Mouse (Mus musculus) macrophage (primary cell): ENCODE results near the gene Gm12184. TPM values are rescaled to one million over a fixed set of nuclear protein-coding genes. Genes with fewer than 3 reads are reported as not detected.
"Not testable (repeated sequence)": the region's sequence is repeated elsewhere in the genome, so short reads cannot be mapped to it uniquely, and the experiment has no call there.

ENCODE experiments used
- H3K27ac ChIP-seq: fragments of 350-480 bp; formaldehyde crosslinking; 2 replicates; pipeline ENCODE4 v1.9.0; 2021
- H3K36me3 ChIP-seq: fragments of 350-480 bp; formaldehyde crosslinking; 2 replicates; pipeline ENCODE4 v1.9.0; 2021; ENCODE audit errors: inconsistent target
- H3K4me3 ChIP-seq: fragments of 350-480 bp; formaldehyde crosslinking; 2 replicates; pipeline ENCODE4 v1.9.0; 2021; ENCODE audit errors: inconsistent target
- H3K79me2 ChIP-seq: fragments of 350-480 bp; formaldehyde crosslinking; 2 replicates; pipeline ENCODE4 v1.9.0; 2021; ENCODE audit errors: inconsistent target
- WGBS: methylation state at CpG from one replicate; pipeline ENCODE4 v1.1.7; 2026; ENCODE audit warnings: inconsistent platforms; ENCODE audit not compliant: missing documents; 5-methylcytosine and 5-hydroxymethylcytosine counted together
- polyA plus RNA-seq: library from polyadenylated mRNA; stranded (reverse); fragments of 250-400 nt; gene quantifications from 3 replicates; pipeline ENCODE4 v1.2.4, GENCODE M21; 2018; ENCODE audit warnings: inconsistent platforms

Gene Gm12184
- polyA plus RNA-seq, 1 experiment from 2014 or later = 1.7 TPM

DNA sequence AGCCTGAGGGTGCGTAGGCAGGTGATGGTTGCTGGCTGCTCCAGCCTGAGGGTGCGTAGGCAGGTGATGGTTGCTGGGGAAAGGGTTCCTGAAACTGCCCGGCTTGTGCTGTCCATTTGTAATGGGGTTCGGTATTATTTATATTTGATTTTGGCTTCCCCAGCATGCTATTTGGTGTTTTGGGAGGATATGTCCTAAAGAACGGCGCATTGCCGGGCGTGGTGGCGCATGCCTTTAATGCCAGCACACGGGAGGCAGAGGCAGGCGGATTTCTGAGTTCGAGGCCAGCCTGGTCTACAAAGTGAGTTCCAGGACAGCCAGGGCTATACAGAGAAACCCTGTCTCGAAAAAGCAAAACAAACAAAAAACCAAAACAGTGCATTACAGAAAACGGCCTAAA lies 5.2 kb downstream of the Gm12184 start:
- H3K4me3 ChIP-seq, H3K27ac ChIP-seq, H3K79me2 ChIP-seq, H3K36me3 ChIP-seq: not testable (repeated sequence)
- WGBS = 96% methylated on average over 13 of the region's 14 CpGs

DNA sequence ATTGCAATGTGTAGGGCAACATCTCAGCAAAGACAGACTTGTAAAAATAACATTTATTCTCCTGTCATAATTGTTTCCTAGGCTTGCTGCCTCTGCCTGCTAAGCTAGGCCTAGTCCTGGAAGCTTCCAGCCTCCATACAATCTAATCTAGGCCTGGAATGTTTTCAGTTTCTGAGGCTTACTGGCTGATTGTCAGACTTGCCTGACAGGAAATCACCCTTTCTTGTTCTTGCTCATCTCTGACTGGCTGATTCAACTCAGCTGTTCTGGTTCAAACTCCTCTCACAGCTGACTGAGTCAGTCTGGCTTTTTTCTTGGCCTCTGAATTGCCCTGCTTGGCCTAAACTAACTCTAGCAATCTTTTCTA lies 6.2 kb downstream of the Gm12184 start:
- Histone ChIP-seq H3K79me2 (peaks cover 15% of the 10 kb centered on the region), H3K4me3 (no peak overlapping the region), H3K36me3 (no peaks in the 10 kb centered on the region), H3K27ac (no peak overlapping the region; the same call in 1 of the 2 replicates)

DNA sequence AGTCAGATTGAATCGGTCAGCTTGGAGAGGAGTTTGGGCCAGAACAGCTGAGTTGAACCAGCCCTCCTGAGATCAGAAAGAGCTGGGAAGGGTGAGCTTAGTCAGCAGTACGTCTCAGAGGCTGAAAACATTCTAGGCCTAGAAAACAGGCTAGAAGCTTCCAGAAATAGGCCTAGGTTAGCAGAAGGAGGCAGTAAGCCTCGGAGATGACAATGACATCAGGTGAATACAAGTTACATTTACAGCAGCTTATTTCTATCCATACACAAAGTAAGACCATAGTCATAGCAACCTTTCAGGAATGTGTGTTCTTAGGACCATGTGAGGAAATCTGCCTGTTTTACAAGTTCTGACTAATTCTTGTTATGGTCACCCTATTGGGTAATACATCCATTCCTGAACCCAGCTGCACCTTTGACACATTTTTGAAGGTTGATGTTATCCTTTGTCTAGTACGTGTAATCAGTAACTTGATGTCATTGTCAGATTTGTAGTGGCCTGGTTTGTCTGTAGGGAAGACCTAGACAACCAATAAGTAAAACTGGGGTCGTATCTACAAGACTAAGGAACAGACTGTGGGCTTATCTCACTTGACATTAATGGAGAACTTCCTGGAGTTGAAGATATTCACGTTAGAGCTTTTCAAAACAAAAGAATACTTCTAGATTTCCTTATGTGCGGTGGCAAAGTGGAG lies 6.7 kb downstream of the Gm12184 start:
- no peak overlapping the region; the same call in 1 of the 2 replicates for H3K27ac ChIP-seq
- WGBS = 75% methylated on average over 7 of the region's 7 CpGs
- H3K79me2 ChIP-seq = peaks cover 20% of the 10 kb centered on the region
- H3K4me3 ChIP-seq = no peak overlapping the region
- H3K36me3 ChIP-seq = no peaks in the 10 kb centered on the region

DNA sequence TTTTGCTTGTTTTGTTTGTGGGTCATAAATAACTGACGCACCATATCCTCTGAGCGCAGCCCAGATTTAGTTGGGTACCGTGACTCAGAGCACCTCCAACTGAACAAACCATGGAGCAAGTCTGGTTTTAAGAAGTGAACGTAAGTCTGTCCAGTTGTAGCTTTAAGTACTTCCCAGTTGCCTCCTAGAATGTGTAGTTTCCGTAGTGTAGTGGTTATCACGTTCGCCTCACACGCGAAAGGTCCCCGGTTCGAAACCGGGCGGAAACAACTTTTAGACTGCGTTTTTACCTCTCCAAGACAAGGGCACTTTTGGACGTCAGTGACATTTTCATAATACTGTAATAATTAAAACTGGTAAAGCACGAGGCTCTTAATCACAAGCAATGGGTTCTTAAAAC lies 8.1 kb downstream of the Gm12184 start:
- 0% methylated on average over 16 of the region's 16 CpGs for WGBS
- Histone ChIP-seq H3K4me3 (peak overlapping the region; percentile 67), H3K79me2 (peaks cover 26% of the 10 kb centered on the region), H3K36me3 (no peaks in the 10 kb centered on the region), H3K27ac (peak overlapping the region; percentile 86)

- WGBS = 0% methylated on average over 9 of the region's 9 CpGs
- Histone ChIP-seq H3K79me2 (peaks cover 26% of the 10 kb centered on the region), H3K4me3 (peak overlapping the region; percentile 67), H3K27ac (peak overlapping the region; percentile 86), H3K36me3 (no peaks in the 10 kb centered on the region)
These were observed 8.7 kb downstream of the Gm12184 start for GRCm38 (mm10) chr11:48817794-48818193.

- peak within 1 kb of the TSS; percentile 86 for H3K27ac ChIP-seq
- H3K36me3 ChIP-seq = no peaks in the 10 kb centered on the region
- 2% methylated on average over 63 of the region's 77 CpGs for WGBS
- peak within 1 kb of the TSS; percentile 67 for H3K4me3 ChIP-seq
- H3K79me2 ChIP-seq = peaks cover 34% of the 10 kb centered on the region
These were observed 9.4 kb downstream of the Gm12184 start, which contains the start of gene Trim41 for GRCm38 (mm10) chr11:48816800-48817665. Gene Trim41 (minus strand): TSS chr11:48817353.

DNA sequence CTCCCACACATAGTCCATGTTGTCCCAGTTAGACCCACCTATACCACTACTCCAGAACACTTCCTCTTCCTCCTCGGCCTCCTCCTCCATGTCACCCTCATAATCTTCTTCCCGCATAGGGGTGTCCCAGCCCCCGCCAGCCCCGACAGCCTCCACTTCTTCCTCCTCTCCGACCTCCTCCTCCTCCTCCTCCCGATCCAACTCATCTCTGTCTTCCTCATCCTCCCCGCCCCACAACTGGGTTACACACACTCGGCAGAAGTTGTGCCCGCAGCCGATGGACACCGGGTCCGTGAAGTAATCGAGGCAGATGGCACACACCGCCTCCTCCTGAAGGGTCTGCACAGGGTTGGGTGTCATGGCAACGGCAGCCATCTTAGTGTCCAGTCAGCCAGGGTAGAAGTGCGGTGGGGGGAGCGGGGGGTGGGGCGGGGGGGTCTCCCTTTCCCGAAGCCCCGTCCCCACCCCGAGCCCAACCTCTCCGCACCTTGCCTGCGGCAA lies 10.1 kb downstream of the Gm12184 start:
- Histone ChIP-seq H3K79me2 (peaks cover 41% of the 10 kb centered on the region), H3K36me3 (peaks cover 5% of the 10 kb centered on the region; the same call in 1 of the 2 replicates), H3K27ac (peak overlapping the region; percentile 86), H3K4me3 (peak overlapping the region; percentile 67)
- under 1% methylated on average over 23 of the region's 23 CpGs for WGBS

- WGBS = 55% methylated on average over 13 of the region's 16 CpGs
- Histone ChIP-seq H3K36me3 (peaks cover 10% of the 10 kb centered on the region), H3K4me3 (peak overlapping the region; percentile 67), H3K27ac (peak overlapping the region; percentile 86), H3K79me2 (peaks cover 45% of the 10 kb centered on the region)
These were observed 10.6 kb downstream of the Gm12184 start for GRCm38 (mm10) chr11:48815851-48816250.

DNA sequence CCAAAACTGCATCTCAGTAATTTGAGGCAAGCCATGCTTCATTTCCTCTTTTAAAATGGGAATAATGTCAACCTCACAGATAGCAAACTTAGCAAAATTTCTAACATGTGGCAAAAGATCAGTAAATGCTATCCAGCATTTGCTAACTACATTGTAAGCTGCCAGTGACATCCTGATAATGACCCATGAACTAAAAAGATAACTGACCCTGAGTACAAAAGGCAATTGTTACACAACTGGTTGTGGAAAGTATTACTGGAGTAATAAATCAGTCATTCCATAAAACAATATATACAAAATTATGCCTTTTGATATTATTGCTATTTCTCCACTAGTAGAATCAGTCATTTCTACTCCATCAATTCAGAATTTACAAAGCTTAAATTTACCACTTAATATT lies 12.7 kb downstream of the Gm12184 start:
- peak overlapping the region; percentile 86 for H3K27ac ChIP-seq
- H3K79me2 ChIP-seq = peaks cover 66% of the 10 kb centered on the region
- H3K36me3 ChIP-seq = peaks cover 30% of the 10 kb centered on the region
- no peak overlapping the region for H3K4me3 ChIP-seq

DNA sequence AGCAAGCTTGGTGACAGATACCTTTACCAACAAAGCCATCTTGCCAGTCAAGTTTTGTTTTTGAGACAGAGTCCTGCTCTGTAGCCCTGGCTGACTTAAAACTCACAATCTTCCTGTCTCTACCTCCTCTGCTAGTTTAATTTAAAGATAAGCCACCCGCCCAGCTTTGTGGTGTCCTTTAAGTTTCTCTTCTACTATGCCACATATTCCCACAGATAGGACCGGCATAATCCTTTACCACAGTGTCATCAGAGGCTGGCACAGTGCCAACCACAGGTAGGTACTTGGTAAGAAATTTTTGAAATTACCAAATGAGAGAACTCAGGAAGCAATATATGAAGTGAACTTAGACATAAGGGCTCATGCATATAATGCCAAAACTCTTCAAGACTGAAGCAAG lies 16.3 kb downstream of the Gm12184 start:
- WGBS = 96% methylated on average over 2 of the region's 2 CpGs
- Histone ChIP-seq H3K36me3 (peaks cover 59% of the 10 kb centered on the region), H3K4me3 (no peak overlapping the region), H3K27ac (no peak overlapping the region), H3K79me2 (peaks cover 72% of the 10 kb centered on the region)

GRCm38 (mm10) chr11:48809434-48809830 lies 17.0 kb downstream of the Gm12184 start:
- 89% methylated on average over 4 of the region's 4 CpGs for WGBS
- H3K4me3 ChIP-seq = no peak overlapping the region
- H3K36me3 ChIP-seq = peaks cover 66% of the 10 kb centered on the region
- H3K79me2 ChIP-seq = peaks cover 72% of the 10 kb centered on the region
- no peak overlapping the region for H3K27ac ChIP-seq

DNA sequence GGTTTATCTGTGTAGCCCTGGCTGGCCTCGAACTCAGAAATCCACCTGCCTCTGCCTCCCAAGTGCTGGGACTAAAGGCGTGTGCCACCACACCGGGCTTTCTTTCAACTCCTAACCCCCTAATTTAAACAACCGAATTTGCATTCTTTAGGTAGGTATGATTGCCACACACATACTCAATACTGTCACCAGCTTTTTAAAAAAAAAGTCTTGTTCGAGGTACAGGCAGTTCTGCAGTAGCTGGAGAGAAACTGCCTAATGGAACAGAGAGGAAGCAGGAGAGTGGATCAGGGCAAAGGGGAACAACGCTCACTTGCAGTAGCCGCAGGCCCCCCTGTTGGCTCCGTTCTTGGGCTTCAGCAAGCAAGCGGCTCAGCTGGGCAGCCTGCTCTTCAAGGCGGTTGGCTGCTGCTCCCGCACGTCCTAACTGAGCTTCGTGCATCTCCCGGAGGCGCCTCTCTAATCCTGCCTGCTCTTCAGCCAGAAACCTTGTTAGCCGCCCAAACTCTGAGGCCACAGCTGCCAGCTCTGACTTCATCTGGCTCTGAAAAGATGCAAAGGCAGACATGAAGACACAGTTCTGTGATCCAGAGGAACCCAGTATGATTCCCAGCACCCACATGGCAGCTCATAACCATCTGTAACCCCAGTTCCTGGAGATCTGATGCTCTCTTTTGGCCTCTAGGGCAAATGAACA lies 17.6 kb downstream of the Gm12184 start:
- Histone ChIP-seq H3K36me3 (peaks cover 71% of the 10 kb centered on the region), H3K27ac (no peak overlapping the region), H3K4me3 (no peak overlapping the region), H3K79me2 (peaks cover 74% of the 10 kb centered on the region)
- 90% methylated on average over 10 of the region's 16 CpGs for WGBS

DNA sequence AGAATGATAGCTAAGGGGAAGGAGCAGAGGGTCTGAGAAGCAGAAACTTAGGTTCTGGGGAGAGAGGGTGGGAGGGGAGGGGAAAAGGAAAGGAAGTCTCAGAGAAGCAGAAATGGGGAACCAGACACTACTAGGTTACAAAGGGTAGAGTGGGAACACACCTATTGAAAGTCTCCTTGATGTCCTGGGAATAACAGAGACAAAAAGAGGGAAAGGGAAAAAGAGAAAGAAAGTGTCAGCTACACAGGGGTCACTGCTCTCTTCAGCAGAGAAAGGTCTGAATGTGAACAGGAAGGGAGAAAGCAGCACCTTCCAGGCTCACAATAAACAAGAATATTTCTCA lies 18.2 kb downstream of the Gm12184 start:
- Histone ChIP-seq H3K27ac (no peak overlapping the region), H3K4me3 (no peak overlapping the region), H3K79me2 (peaks cover 80% of the 10 kb centered on the region), H3K36me3 (peaks cover 78% of the 10 kb centered on the region)

- Histone ChIP-seq H3K27ac (no peak overlapping the region), H3K4me3 (no peak overlapping the region), H3K36me3 (peaks cover 82% of the 10 kb centered on the region), H3K79me2 (peaks cover 85% of the 10 kb centered on the region)
- 67% methylated on average over 14 of the region's 14 CpGs for WGBS
These were observed 18.7 kb downstream of the Gm12184 start for GRCm38 (mm10) chr11:48807563-48808303.
